Mouse (Mus musculus): ENCODE data around the gene 1700023F06Rik. TPM values are rescaled to one million over a fixed set of nuclear protein-coding genes. Genes with fewer than 3 reads are reported as not detected.
"Not testable (repeated sequence)": the region's sequence is repeated elsewhere in the genome, so short reads cannot be mapped to it uniquely, and the experiment has no call there.

The 1700023F06Rik gene
- total RNA-seq, 2 experiments from 2014 or later: 1.5 to 2.4 TPM

DNA sequence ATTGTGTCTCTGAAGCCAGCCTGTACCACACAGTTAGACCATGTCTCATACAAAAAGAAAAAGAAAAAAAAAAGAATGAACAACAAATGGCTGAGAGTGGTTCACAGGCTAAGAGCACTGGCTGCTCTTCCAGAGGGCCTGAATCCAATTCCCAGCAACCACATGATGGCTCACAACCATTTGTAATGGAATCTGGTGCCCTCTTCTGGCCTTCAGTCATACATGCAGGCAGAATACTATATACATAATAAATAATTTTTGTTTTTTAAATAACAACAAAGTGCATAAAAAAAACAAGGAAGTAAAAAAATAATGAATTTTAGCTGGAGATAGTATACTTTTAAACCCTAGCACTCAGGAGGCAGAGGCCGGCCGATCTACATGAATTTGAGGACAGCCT, 21.2 kb upstream of the 1700023F06Rik start:
- intact Hi-C loops (cut with DNase I): loop anchor here (5.0 kb wide), 1 partner anchor 62 kb away; no protein-coding TSS in a partner anchor
- no peak for DNase-seq (ENCODE audit: low spot score in 2 of 2)

DNA sequence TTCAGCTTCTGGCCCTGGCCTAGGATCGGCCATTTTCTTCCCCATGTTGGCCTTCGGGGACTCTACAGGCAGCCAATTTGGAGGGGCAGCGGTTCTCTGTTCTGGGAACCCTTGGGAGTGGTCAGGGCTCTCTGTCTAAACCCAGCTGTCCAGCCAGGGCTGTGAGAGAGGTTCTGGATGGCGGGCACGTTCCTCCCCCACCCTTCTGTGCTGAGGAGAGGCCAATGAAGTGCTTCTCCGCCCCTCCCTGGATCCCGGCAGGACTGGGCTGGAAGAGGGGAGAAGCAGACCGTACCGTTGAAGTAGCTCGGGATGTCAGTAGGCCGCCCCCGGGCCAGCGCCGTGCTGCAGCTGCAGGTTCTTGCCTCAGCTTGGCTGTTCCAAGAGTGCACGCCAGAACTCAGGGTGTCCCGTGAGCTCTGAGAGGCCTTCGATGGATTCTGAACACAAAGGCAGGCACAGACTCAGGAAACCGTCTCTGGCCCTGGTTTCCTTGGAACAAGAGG, 15.6 kb upstream of the 1700023F06Rik start:
- intact Hi-C loops (cut with DNase I): no loop called here
- no peak for DNase-seq (ENCODE audit: low spot score in 2 of 2)

DNA sequence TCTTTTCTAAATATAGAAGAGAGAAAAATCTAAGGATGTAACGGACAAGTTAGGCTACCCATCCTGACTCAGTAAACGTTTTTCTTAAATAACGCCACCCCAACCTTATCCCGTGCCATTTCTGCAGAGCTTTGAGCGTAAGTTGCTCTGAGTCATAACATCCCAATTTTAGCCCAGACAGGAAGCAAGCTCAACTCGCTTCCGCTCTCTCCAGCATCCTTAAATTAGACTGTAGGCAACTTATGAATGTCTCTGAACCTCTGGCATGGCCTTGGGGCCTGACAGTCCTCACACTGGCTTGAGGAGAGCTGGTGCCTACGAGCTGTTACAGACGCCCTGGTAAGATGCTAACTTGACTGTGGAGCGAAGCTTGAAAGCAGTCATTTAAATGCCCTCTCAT, 15.1 kb upstream of the 1700023F06Rik start:
- intact Hi-C loops (cut with DNase I): no loop called here
- peak; percentile 47 to 88 for DNase-seq (ENCODE audit: low spot score in 2 of 2)

DNA sequence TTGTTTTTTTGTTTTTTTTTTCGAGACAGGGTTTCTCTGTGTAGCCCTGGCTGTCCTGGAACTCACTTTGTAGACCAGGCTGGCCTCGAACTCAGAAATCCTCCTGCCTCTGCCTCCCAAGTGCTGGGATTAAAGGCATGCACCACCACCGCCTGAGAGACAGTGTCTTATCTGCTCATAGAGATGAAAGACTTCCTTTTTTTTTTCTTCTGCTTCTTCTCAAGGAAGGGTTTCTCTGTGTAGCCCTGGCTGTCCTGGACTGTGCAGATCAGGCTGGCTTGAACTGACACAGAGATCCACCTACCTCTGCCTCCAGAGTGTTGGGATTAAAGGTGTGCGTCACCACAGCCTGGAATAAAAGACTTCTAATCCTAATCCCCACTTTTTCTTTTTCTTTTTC, 14.4 kb upstream of the 1700023F06Rik start:
- intact Hi-C loops (cut with DNase I); DNase-seq (ENCODE audit: low spot score in 2 of 2): not testable (repeated sequence)

DNA sequence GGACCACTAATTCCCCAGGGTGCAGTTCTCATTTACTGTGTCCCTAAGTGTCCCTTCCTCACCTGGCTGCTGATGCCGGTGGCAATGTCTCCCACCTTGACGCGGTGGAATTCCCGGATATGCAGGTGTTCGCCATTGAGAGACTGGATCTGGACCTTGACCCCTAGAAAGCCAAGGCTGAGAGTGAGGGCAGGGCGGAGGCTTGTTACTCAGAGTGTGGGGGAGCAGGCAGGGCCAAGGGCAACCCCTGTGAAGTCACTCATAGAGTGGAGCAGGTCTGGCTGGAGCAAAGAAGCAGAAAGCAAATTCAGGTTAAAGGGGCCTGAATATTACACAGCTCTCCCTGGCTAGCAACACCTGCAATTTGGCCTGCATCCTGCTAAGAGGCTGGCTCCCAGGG, 13.1 kb upstream of the 1700023F06Rik start:
- no peak for DNase-seq (ENCODE audit: low spot score in 2 of 2)
- intact Hi-C loops (cut with DNase I): no loop called here

DNA sequence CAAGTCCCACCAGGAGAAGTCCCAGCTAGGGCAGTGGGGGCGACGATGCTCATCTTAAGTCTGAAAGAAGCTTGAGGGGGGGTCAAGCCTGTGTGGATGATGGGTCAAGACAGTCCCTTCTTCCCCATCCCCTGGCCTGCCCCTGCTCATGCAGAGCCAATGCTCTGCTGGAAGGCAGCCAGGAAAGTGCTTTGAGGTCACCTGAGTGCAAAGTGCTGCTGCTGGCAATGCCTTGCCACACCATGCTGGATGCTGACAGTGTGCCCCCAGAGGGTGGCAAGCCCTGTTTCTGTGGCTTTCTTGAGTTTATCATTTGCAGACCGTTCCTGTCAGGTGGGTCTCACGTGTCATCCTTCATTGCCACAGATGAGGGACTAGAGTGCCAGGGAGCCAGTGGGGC, 11.6 kb upstream of the 1700023F06Rik start:
- DNase-seq (ENCODE audit: low spot score in 2 of 2): no peak

DNA sequence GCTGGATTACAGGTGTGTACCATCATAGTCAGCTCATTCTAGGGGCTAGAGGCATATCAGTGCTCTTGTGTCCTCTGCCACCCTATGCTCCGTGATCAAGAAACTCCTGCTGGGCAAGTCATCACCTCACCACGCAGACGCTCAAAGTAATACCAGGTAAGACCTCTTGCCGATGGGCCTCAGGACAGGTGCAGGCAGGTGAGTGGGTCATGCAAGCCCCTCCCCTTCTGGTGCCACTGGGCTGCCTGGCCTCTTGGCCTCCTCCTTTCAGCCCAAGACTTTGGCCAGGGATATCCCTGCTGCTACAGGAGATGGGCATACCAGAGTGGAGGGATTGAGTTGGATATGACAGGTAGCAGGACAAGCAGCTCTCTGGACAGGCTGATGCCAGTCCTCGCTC, 10.9 kb upstream of the 1700023F06Rik start:
- no peak for DNase-seq (ENCODE audit: low spot score in 2 of 2)
- intact Hi-C loops (cut with DNase I): loop anchor here (2.0 kb wide), 1 partner anchor 20 kb away; no protein-coding TSS in a partner anchor

More for the DNA sequence above, 11.6 kb upstream of the 1700023F06Rik start:
- intact Hi-C loops (cut with DNase I): loop anchor here (2.0 kb wide), 1 partner anchor 21 kb away; no protein-coding TSS in a partner anchor

DNA sequence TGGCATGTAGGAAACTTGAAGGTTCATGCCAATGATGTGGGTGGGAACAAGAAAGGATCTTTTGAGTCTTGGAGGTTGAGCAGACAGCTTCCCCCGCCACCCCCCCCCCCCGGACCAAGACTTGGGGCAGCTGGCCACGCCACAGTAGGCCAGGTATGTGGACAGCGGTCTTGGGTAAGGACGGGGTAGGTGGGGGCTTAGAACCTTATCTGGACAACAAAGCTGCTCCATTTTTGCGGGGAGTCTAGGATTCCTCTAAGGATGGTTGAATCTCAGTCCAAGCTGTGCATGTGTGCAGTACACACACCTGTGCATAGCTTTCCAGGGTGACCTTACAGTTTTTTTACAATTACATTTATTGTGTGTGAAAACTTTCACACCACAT, 10.2 kb upstream of the 1700023F06Rik start:
- intact Hi-C loops (cut with DNase I): loop anchor here (2.0 kb wide), 1 partner anchor 20 kb away; no protein-coding TSS in a partner anchor
- DNase-seq (ENCODE audit: low spot score in 2 of 2): no peak

DNA sequence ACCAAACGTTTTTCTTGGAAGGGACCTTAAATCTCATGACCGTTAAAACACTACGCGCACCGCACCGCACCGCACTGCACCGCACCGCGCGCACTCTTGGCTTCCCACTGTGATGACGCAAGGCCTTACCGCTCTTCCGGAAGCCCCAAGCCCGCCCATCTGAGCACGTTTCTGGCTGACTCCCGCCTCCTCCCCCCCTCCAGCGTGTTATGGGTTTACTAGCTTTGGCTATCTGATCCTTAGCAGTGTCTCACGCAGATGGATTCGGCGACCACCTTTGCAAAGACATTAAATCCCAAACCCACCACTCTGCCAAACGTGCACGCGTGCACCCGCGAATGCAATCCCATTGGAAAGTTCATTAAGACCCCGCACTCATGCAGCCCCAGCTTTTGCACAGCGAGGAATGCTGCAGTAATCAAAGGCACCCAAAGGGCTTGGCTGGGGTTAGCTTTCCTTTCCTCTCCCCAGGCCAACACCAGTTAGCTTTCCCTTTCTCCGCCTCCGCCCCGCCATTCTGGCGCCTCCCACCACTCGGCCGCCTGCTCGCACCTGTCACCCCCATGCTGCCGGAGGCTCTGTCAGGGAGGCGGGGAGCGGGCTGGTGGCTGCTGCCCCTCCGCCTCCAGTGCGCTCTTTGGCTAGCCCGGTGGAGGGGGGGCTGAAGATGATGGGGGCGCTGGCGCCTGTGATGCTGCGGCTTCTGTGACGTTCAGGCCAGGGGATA, 9.6 kb upstream of the 1700023F06Rik start, which contains the start of gene Spata32:
Spata32 (minus strand) TSS at position 643 of the 727 bp plus-strand sequence.
- DNase-seq (ENCODE audit: low spot score in 2 of 2): peak; percentile 67 to 80
- intact Hi-C loops (cut with DNase I): loop anchor here (2.0 kb wide), 1 partner anchor 19 kb away; no protein-coding TSS in a partner anchor

DNA sequence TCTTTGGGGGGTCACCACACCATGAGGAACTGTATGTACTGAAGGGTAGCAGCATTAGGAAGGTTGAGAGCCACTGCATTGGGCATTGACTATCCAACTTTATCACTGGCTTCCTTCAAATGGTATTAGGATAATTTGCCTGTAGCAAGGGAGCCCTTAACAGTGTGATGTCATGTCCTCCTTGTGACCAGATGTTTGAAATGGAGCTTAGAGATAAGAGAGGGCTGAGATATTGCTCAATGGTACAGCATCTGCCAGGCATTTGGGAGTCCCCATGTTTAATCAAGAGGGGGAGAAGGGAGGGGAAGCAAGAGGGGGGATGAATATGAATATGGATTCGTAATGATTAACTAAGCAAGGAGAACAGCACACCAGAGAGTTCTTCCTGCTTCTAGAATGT, 7.0 kb upstream of the 1700023F06Rik start:
- intact Hi-C loops (cut with DNase I): no loop called here
- DNase-seq (ENCODE audit: low spot score in 2 of 2): no peak

DNA sequence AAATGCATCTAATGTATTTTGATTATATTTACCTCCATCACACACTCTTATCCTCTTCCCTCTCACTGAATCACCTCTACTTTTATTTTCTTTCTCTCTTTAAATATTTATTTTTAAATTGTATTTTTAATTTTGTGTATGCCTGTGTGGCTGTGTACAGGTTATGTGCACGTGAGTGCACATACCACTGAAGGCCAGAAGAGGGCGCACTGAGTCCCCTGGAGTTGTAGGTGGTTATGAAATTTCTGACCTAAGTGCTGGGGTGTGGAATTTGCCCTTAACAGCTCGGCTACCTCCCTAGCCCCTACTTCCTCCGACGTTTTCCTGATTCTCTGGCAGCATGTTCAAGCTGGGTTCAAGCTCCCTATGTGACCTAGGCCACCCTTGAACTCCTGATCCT, 5.4 kb upstream of the 1700023F06Rik start:
- intact Hi-C loops (cut with DNase I): no loop called here
- no peak for DNase-seq (ENCODE audit: low spot score in 2 of 2)

DNA sequence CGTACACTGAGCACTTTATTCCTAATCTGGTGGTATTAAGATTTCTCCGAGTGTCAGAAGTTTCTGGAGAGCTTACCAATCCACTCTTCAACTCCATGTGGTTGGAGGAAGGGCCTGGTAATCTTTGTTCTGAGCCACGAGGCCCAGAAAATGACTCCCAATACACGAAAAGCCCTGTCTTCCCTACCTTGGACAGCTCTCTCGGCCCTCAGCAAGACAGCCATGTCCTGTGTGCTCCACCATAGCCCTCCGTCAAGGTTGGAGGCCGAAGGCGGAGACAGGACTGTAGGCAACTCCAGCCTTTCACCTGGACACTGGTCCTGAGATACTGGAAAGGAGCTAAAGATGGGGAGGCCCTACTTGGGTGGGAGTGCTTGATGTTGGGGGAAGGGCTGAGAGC, 1.9 kb upstream of the 1700023F06Rik start:
- intact Hi-C loops (cut with DNase I): no loop called here
- no peak for DNase-seq (ENCODE audit: low spot score in 2 of 2)

DNA sequence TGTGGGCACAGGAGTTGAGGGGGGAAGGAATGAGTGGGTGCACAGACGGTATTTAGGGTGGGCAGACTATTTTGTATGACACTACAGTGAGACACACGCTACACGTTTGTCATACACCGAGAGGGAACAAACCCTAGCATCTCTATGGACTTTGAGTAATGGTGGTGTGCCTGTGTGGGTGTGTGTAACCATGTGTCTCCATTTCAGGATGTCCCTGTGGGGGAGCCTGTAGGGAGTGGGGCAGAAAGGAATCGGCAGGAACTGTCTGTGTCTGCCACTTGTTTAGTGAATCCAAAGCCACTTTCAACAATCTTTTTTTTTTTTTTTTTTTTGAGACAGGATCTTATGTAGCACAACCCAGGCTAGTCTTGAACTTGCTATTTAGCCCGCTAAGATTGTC, 2.2 kb downstream of the 1700023F06Rik start:
- DNase-seq (ENCODE audit: low spot score in 2 of 2): peak in 1 of 2 experiments; percentile 68
- intact Hi-C loops (cut with DNase I): no loop called here

DNA sequence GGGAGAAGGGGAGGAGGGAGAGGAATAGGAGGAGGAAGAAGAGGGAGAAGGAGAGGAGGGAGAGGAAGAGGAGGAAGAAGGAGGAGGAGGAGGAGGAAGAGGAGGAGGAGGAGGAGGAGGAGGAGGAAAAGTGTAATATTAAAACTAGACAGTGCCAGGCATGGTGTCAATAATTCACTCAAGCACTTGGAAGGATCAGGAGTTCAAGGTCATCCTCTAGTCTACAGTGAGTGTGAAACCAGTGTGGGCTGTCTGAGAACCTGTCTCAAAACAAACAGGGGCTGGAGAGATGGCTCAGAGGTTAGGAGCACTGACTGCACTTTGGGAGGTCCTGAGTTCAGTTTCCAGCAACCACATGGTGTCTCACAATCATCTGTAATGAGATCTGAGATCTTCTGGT, 6.0 kb downstream of the 1700023F06Rik start:
- no peak for DNase-seq (ENCODE audit: low spot score in 2 of 2)
- intact Hi-C loops (cut with DNase I): no loop called here

DNA sequence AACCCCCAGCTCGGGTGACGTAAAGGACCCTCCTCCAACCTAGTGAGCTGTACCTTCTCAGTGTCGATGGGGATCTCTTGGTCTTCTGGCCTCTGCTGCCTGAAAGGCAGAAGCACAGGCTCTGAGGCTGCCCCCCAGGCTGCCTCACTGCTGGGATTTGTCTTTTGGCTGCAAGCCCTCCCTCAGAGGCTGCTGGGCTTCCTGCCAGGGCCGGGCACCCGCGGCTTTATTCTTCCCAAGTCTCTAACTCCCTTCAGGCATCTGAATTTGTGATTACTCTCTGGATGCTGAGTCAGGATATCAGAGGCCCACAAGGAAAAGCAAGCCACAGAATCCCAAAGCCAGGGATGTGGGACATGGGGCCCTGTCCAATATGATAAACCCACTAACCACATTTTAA, 6.7 kb downstream of the 1700023F06Rik start:
- peak; percentile 67 to 91 for DNase-seq (ENCODE audit: low spot score in 2 of 2)
- intact Hi-C loops (cut with DNase I): no loop called here

DNA sequence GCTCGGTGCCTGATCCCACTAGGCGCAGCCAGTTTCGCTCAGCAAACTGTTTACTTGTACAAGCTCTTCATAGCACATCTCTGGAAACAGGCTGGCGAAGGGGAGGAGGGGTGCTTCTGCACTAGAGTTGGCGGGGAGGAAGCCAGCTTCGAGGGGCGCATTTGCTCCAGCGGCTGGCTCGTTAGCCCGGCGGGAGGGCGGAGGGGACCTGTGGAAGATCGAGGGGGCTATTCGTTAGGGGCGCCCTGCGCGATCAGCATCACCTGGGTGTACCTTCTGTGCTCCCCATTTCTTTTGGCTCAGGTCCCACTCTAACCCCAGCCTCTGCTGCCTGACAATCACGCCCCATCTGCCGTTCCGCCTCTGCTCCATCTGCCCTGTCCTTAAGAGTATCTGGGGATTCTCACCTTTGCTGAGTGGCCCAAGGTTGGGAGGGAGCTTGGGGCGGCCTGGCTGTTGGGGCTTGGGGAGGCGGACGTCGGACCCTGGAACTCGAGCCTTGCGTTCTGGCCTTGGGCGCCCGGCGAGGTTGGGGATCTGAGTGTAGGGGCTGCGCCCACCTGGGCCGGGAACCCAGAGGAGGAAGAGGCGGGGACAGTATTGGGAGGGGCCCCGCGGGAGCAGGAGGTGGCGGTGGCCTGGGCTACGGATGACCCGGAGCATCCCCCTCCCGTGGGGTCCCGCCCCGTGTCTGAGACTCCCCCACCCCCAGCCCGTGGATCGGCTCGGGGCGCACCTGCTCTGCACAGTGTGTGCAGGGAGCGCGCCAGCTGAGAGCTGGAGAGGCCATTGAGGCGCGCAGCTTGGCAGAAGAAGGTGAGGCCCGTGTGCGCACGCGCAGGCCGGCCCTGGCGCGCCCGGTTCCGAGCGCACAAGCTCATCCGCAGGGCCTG, 9.2 kb downstream of the 1700023F06Rik start:
- intact Hi-C loops (cut with DNase I): loop anchor here (2.0 kb wide), 1 partner anchor 20 kb away; the partner anchor contains the start of gene Spata32
- peak; percentile 83 to 93 for DNase-seq (ENCODE audit: low spot score in 2 of 2)

DNA sequence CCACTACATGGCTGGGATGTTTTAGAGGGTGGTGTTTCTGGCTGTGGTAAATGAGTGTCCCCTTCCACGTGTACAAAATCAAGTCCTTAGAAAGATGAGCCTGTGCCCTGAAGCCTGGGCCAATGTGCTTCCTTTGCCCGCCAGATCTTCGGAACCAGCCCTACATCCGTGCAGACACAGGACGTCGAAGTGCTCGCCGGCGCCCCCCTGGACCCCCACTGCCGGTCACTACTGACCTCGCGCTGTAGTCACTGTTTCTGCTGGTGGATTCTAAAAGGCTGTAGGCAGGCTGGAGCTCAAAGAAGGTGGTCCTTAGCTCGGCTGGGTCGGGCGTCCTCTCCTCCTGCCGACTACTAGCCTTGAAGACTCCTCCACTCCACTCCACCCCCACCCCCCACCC, 10.0 kb downstream of the 1700023F06Rik start:
- peak in 1 of 2 experiments; percentile 20 for DNase-seq (ENCODE audit: low spot score in 2 of 2)
- intact Hi-C loops (cut with DNase I): loop anchor here (2.0 kb wide), 1 partner anchor 20 kb away; the partner anchor contains the start of gene Spata32

DNA sequence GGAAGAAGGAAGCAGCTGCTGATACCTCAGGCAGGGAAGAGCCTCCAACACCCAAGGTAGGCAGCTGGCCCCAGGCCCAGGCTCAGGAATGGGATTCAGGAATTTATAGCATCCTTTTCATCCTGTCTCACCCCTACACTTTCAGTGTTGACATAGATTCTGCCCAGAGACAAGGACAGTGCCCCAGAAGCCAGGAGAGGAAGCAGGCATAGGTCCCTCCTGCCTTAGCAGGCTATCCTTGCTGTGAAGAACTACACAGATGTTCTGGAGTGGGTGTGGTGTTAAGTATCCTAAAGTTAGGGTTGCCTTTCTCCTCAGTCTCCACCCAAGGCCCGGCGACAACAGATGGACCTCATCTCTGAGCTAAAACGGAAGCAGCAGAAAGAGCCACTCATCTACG, 11.0 kb downstream of the 1700023F06Rik start:
- peak; percentile 51 to 94 for DNase-seq (ENCODE audit: low spot score in 2 of 2)
- intact Hi-C loops (cut with DNase I): no loop called here

DNA sequence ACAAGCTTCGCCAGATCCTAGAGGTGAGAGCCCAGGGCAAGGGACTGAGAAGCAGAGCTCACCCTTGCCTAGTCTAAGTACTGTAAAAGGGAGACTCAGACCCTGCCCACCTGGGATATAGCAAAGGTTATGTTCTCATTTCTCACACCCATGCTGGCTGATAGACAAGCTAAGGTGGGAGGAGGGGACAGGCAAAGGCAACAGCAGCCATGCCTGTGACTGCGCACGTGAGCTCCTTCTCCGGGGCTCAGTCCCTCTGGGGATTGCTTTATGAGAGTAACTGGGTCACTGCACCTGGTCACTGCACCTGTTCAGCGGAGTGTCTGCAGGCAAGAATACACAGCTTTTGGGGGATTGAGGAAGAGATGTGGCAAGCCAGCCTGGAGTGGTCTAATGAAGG, 12.7 kb downstream of the 1700023F06Rik start:
- intact Hi-C loops (cut with DNase I): no loop called here
- DNase-seq (ENCODE audit: low spot score in 2 of 2): no peak

DNA sequence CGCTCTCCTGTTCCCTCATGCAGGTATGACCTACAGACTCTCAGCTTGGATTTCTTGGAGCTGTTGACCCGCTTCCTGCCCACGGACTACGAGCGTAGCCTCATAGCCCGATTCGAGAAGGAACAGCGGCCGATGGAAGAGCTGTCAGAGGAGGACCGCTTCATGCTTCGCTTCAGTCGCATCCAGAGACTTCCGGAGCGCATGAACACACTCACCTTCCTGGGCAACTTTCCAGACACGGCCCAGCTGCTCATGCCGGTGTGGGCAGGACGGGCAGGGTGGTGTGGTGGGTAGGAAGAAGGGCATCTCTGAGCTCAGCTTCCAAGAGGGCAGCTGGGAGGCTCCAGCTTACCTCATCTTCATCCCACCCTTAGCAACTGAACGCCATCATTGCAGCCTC, 13.1 kb downstream of the 1700023F06Rik start:
- intact Hi-C loops (cut with DNase I): no loop called here
- peak; percentile 38 to 64 for DNase-seq (ENCODE audit: low spot score in 2 of 2)
